Mouse (Mus musculus): ENCODE measurements around the gene Ano4. TPM values are rescaled to one million over a fixed set of nuclear protein-coding genes. Genes with fewer than 3 reads are reported as not detected.

Ano4 gene
- polyA plus RNA-seq, 1 experiment from 2014 or later = 3.0 TPM

- H3K27ac ChIP-seq = no peak overlapping the region
- no peaks in the 10 kb centered on the region for H3K36me3 ChIP-seq
- DNase-seq (ENCODE audit: low spot score) = no peak
- H3K4me3 ChIP-seq = no peak overlapping the region
- H3K9me3 ChIP-seq = no peaks in the 10 kb centered on the region
- WGBS = 81% methylated on average over 4 of the region's 4 CpGs
- peaks cover 5% of the 10 kb centered on the region; the same call in 1 of the 2 replicates for H3K4me1 ChIP-seq
- no peaks in the 10 kb centered on the region for H3K27me3 ChIP-seq (ENCODE audit: insufficient read depth, poor library complexity, severe bottlenecking)
Measured at GRCm38 (mm10) chr10:89263396-89263795, 81.2 kb downstream of the Ano4 start.

GRCm38 (mm10) chr10:89257457-89258381, 86.8 kb downstream of the Ano4 start:
- Histone ChIP-seq H3K4me1 (peaks cover 23% of the 10 kb centered on the region), H3K4me3 (peak overlapping the region; percentile 56), H3K27ac (peak overlapping the region; percentile 67), H3K9me3 (no peaks in the 10 kb centered on the region), H3K27me3 (ENCODE audit: insufficient read depth, poor library complexity, severe bottlenecking) (no peaks in the 10 kb centered on the region), H3K36me3 (no peaks in the 10 kb centered on the region)
- DNase-seq (ENCODE audit: low spot score) = no peak
- 3% methylated on average over 16 of the region's 16 CpGs for whole genome bisulfite sequencing

DNA sequence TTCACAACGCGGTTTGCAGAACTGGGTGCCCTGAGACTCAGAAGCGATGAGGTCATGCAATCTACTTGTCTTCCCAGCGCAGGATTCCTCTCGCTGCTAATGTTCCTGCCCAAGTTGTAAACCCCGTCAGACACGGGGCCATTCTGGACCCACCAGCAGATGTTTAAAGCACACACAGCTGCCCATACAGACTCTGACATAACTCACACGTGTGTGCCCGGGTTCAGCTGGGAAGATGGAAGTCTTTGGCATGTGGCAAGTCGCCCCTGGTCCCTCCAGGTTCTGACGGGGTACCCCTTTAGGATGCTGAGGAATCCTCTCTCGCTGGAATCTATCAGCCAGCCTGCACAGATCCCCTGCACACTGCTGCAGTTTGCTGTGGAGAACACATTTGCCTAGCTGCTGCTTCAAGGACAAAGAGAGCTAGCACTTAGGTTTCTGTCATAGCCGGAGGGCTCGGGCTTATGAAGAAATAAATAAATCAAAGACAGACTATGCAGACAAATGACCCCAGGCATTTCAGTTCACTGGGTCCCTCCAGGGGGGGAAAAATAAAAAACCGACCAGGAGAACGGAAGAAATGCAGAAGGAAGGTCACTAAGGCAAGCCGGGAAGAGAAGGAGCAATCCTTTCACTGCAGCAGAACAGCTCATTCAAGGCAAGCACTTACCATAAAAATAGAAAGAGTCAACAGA, 87.7 kb downstream of the Ano4 start:
- H3K4me1 ChIP-seq = peaks cover 23% of the 10 kb centered on the region
- H3K36me3 ChIP-seq = no peaks in the 10 kb centered on the region
- H3K4me3 ChIP-seq = peak overlapping the region; percentile 56
- H3K9me3 ChIP-seq = no peaks in the 10 kb centered on the region
- H3K27me3 ChIP-seq (ENCODE audit: insufficient read depth, poor library complexity, severe bottlenecking) = no peaks in the 10 kb centered on the region
- H3K27ac ChIP-seq = peak overlapping the region; percentile 67
- no peak for DNase-seq (ENCODE audit: low spot score)
- whole genome bisulfite sequencing = 10% methylated on average over 17 of the region's 17 CpGs

DNA sequence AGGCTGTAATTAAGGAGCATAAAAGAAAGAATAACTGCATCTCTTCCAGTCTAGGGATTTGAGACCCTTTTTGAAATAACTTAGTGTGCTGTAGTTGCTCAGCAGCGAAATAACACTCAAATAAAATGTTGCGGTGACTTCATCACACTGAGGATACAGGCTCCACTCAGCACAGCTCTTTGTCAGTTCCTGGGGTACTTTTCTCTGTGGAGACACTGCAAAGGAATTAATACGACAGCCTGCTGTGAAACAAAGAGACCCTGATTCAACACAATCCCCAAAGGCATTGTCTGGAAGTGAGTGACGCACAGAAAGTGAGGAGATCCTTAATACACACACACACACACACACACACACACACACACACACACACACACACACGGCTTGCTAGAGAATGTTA, 89.8 kb downstream of the Ano4 start:
- WGBS = 75% methylated on average over 5 of the region's 5 CpGs
- H3K27ac ChIP-seq = no peak overlapping the region
- H3K4me3 ChIP-seq = no peak overlapping the region
- no peak for DNase-seq (ENCODE audit: low spot score)
- no peaks in the 10 kb centered on the region for H3K27me3 ChIP-seq (ENCODE audit: insufficient read depth, poor library complexity, severe bottlenecking)
- H3K9me3 ChIP-seq = no peaks in the 10 kb centered on the region
- peaks cover 23% of the 10 kb centered on the region for H3K4me1 ChIP-seq
- H3K36me3 ChIP-seq = no peaks in the 10 kb centered on the region

DNA sequence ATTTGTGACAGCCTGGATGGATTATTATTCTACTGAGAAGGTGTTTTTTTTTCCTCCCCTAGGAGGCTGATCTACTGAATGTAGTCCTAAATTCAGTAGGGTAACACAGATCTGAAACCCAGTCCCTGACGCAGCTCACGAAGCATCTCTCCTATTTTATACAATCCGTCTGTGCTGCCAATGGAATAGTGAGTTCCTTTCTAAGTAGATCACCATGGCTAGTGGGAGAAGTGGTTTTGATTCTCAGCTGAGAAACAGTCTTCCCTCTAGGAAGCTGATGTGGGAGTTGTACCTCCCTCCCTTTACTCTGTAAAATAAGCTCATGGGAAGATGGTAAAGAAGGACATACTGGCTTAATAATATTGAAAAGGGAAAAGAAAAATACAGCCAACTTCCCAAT, 90.8 kb downstream of the Ano4 start:
- H3K36me3 ChIP-seq = no peaks in the 10 kb centered on the region
- peaks cover 22% of the 10 kb centered on the region for H3K4me1 ChIP-seq
- DNase-seq (ENCODE audit: low spot score) = no peak
- H3K9me3 ChIP-seq = no peaks in the 10 kb centered on the region
- 73% methylated on average over 3 of the region's 3 CpGs for WGBS
- H3K27ac ChIP-seq = no peak overlapping the region
- H3K4me3 ChIP-seq = no peak overlapping the region
- H3K27me3 ChIP-seq (ENCODE audit: insufficient read depth, poor library complexity, severe bottlenecking) = no peaks in the 10 kb centered on the region

- Histone ChIP-seq H3K9me3 (no peaks in the 10 kb centered on the region), H3K4me3 (no peak overlapping the region), H3K27ac (no peak overlapping the region), H3K4me1 (peaks cover 11% of the 10 kb centered on the region), H3K27me3 (ENCODE audit: insufficient read depth, poor library complexity, severe bottlenecking) (no peaks in the 10 kb centered on the region), H3K36me3 (no peaks in the 10 kb centered on the region)
- whole genome bisulfite sequencing = 89% methylated on average over 5 of the region's 5 CpGs
- DNase-seq (ENCODE audit: low spot score) = no peak
Measured at GRCm38 (mm10) chr10:89252636-89253035, 91.9 kb downstream of the Ano4 start.

DNA sequence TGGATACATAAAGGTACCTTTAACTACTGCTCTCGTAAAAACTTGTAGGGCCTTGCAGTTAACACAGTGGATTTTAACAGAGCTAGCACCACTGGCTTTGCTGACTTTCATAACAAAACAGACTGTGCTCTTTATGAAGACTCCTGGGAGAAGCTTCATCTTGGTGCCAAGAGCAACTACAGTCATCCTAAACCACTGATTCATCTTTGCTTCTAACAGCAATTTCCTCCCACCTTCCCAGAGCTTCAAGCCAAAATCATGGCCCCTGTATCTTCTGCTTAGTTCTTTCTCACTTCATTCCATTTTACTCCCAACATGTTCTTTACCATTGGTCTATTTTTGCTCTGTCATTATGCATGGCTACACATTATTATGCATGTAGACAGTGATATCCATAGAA, 100.8 kb downstream of the Ano4 start:
- Histone ChIP-seq H3K27me3 (ENCODE audit: insufficient read depth, poor library complexity, severe bottlenecking) (no peaks in the 10 kb centered on the region), H3K4me1 (no peaks in the 10 kb centered on the region), H3K36me3 (no peaks in the 10 kb centered on the region), H3K4me3 (no peak overlapping the region), H3K27ac (no peak overlapping the region), H3K9me3 (no peaks in the 10 kb centered on the region)
- DNase-seq (ENCODE audit: low spot score) = no peak
- 80% methylated on average over 1 of the region's 1 CpGs for WGBS

GRCm38 (mm10) chr10:89224524-89224923, 120.0 kb downstream of the Ano4 start:
- no peak overlapping the region for H3K4me3 ChIP-seq
- H3K27ac ChIP-seq = no peak overlapping the region
- no peaks in the 10 kb centered on the region for H3K27me3 ChIP-seq (ENCODE audit: insufficient read depth, poor library complexity, severe bottlenecking)
- no peaks in the 10 kb centered on the region for H3K9me3 ChIP-seq
- no peak for DNase-seq (ENCODE audit: low spot score)
- no peaks in the 10 kb centered on the region for H3K36me3 ChIP-seq
- WGBS = 33% methylated on average over 7 of the region's 7 CpGs
- no peaks in the 10 kb centered on the region for H3K4me1 ChIP-seq

GRCm38 (mm10) chr10:89222284-89222989, 122.1 kb downstream of the Ano4 start:
- 74% methylated on average over 6 of the region's 6 CpGs for WGBS
- no peak overlapping the region for H3K27ac ChIP-seq
- no peaks in the 10 kb centered on the region for H3K4me1 ChIP-seq
- H3K36me3 ChIP-seq = no peaks in the 10 kb centered on the region
- no peaks in the 10 kb centered on the region for H3K27me3 ChIP-seq (ENCODE audit: insufficient read depth, poor library complexity, severe bottlenecking)
- H3K9me3 ChIP-seq = no peaks in the 10 kb centered on the region
- H3K4me3 ChIP-seq = no peak overlapping the region
- DNase-seq (ENCODE audit: low spot score) = no peak

DNA sequence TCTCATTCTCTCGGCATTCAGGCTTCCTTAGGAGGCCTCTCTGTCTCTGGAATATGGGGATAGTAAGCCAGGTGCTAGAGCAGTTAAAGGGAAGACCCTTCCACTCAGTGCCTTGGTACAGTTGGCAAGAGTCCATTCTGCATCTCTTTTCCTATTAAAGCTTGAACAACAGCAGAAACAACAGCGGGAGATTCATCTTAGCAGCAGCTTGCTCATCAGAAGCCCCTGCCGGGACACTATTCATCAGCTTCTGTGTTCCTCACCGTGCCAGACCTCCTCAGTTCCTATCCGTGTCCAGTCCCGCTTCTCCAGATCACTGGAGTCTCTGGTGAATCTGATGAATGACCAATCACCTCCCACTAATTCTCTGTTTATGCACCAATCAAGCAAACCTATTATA, 128.5 kb downstream of the Ano4 start:
- H3K36me3 ChIP-seq = no peaks in the 10 kb centered on the region
- H3K4me1 ChIP-seq = no peaks in the 10 kb centered on the region
- H3K9me3 ChIP-seq = no peaks in the 10 kb centered on the region
- WGBS = 86% methylated on average over 6 of the region's 6 CpGs
- H3K27me3 ChIP-seq (ENCODE audit: insufficient read depth, poor library complexity, severe bottlenecking) = no peaks in the 10 kb centered on the region
- no peak overlapping the region for H3K4me3 ChIP-seq
- DNase-seq (ENCODE audit: low spot score) = no peak
- H3K27ac ChIP-seq = no peak overlapping the region

DNA sequence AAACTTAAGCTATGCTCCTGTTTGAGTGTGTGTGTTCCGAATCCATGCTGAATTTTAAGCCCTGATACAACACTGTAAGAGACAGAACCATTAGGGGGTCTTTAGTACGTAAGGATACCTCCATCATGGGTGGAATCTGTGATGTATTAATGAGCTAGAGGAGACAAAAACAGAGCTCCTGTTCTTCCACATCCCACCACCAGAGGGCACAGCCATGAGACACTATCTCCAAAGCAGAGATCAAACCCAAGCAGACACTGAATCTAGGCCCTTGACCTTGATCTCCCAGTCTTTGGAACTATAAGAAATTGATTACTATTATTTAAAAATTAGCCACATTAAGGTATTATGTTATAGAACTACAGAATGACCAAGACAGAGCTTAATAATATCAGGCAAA, 138.7 kb downstream of the Ano4 start:
- WGBS = 42% methylated on average over 2 of the region's 2 CpGs
- DNase-seq (ENCODE audit: low spot score) = no peak
- H3K27ac ChIP-seq = no peak overlapping the region
- no peaks in the 10 kb centered on the region for H3K9me3 ChIP-seq
- no peaks in the 10 kb centered on the region for H3K4me1 ChIP-seq
- H3K36me3 ChIP-seq = no peaks in the 10 kb centered on the region
- no peaks in the 10 kb centered on the region for H3K27me3 ChIP-seq (ENCODE audit: insufficient read depth, poor library complexity, severe bottlenecking)
- no peak overlapping the region for H3K4me3 ChIP-seq

DNA sequence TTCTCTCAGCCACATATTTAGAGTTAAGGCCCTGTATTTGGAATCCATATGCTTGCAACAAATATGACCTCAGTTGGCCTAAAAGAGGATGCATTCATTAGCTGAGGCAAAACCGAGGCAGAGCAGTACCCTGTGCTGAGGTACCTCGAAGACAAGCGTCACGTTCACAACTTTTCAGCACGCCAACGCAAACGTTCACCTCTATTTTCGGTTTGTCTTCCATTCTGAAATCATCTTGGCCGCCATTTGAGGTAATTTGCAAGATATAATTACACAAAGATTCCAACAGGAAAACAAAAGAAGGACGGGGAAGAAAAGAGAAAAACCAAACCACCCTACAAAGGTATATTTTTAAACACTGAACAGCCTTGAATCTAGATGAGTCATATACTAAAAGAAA, 148.1 kb downstream of the Ano4 start:
- Histone ChIP-seq H3K4me3 (no peak overlapping the region), H3K27me3 (ENCODE audit: insufficient read depth, poor library complexity, severe bottlenecking) (no peaks in the 10 kb centered on the region), H3K27ac (no peak overlapping the region), H3K9me3 (no peaks in the 10 kb centered on the region), H3K36me3 (no peaks in the 10 kb centered on the region), H3K4me1 (no peaks in the 10 kb centered on the region)
- 84% methylated on average over 10 of the region's 10 CpGs for WGBS
- no peak for DNase-seq (ENCODE audit: low spot score)

DNA sequence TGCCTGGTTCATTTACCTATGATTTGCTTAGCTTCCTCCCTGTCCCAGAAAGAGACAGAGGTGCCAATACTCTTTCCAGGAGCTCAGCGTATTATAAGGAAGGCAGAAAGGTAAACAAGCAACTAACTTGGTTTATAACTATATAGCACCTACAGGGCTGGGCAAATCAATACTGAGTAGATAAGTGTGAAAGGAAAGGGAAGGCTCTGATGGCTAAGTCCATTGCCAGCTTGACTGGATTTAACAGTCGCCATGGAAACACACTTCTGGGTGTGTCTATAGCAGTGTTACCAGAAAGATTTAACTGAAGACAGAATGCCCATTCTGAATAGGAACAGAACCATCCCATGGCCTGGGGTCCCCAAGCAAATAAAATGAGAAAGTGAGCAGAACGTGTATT, 149.5 kb downstream of the Ano4 start:
- WGBS = 76% methylated on average over 3 of the region's 3 CpGs
- H3K36me3 ChIP-seq = no peaks in the 10 kb centered on the region
- no peak overlapping the region for H3K27ac ChIP-seq
- DNase-seq (ENCODE audit: low spot score) = no peak
- H3K9me3 ChIP-seq = no peaks in the 10 kb centered on the region
- H3K27me3 ChIP-seq (ENCODE audit: insufficient read depth, poor library complexity, severe bottlenecking) = no peaks in the 10 kb centered on the region
- H3K4me3 ChIP-seq = no peak overlapping the region
- H3K4me1 ChIP-seq = no peaks in the 10 kb centered on the region

Data from heart, embryonic 10.5 days (tissue).